Mouse (Mus musculus) bone marrow, adult 2 months (tissue): Measurements from ENCODE around the gene Rad51b. TPM values are rescaled to one million over a fixed set of nuclear protein-coding genes. Genes with fewer than 3 reads are reported as not detected.

Source experiments
- H3K27ac ChIP-seq: fragments of 200-500 bp; 2 replicates; pipeline ENCODE4 v1.5.1; 2012; ENCODE audit warnings: low read depth, mild to moderate bottlenecking, control low read depth, inconsistent platforms, low read length; ENCODE audit not compliant: control insufficient read depth, poor library complexity, insufficient read depth
- H3K4me1 ChIP-seq: fragments of 200-500 bp; 2 replicates; pipeline ENCODE4 v1.6.1; 2011; ENCODE audit warnings: low read length; ENCODE audit not compliant: control insufficient read depth, insufficient read depth
- H3K4me3 ChIP-seq: fragments of 200-500 bp; replicated peaks from 2 replicates; pipeline ENCODE3; 2011; ENCODE audit warnings: mild to moderate bottlenecking, low read depth, low read length, control low read depth; ENCODE audit not compliant: control insufficient read depth
- CTCF ChIP-seq: fragments of 200-500 bp; IDR thresholded peaks from 2 replicates; pipeline ENCODE4 v1.5.1; 2011; ENCODE audit warnings: low read length, control low read depth; ENCODE audit not compliant: control insufficient read depth, insufficient read depth
- POLR2A ChIP-seq: fragments of 200-500 bp; IDR thresholded peaks from 2 replicates; pipeline ENCODE4 v1.6.1; 2011; ENCODE audit warnings: low read depth, mild to moderate bottlenecking, control low read depth, low read length, borderline replicate concordance; ENCODE audit not compliant: control insufficient read depth
- WGBS: fragments of 180-500 bp; shearing (Covaris S2); methylation state at CpG from one replicate; pipeline ENCODE4 v1.1.7; 2018; 5-methylcytosine and 5-hydroxymethylcytosine counted together
- polyA plus RNA-seq: library from polyadenylated mRNA; stranded (reverse); fragments of >200 nt; gene quantifications from 2 replicates; pipeline ENCODE4 v1.2.4, GENCODE M21; 2011; ENCODE audit warnings: low replicate concordance; ENCODE audit not compliant: missing spikeins, insufficient read depth, insufficient read length

Gene Rad51b
- polyA plus RNA-seq, 1 experiment = 2.3 TPM

GRCm38 (mm10) chr12:79560893-79561292 is 263.8 kb downstream of the Rad51b start:
- H3K27ac ChIP-seq = no peak overlapping the region
- H3K4me1 ChIP-seq = no peaks in the 10 kb centered on the region; the same call in 1 of the 2 replicates
- TF ChIP-seq CTCF (no peak), POLR2A (no peak)
- WGBS = 79% methylated on average over 4 of the region's 4 CpGs
- H3K4me3 ChIP-seq = no peak overlapping the region

- no peaks in the 10 kb centered on the region for H3K4me1 ChIP-seq
- no peak overlapping the region for H3K27ac ChIP-seq
- TF ChIP-seq CTCF (no peak), POLR2A (no peak)
- WGBS = 64% methylated on average over 6 of the region's 6 CpGs
- H3K4me3 ChIP-seq = no peak overlapping the region
Measured at GRCm38 (mm10) chr12:79574159-79575040, 277.3 kb downstream of the Rad51b start.

- Histone ChIP-seq H3K4me1 (no peaks in the 10 kb centered on the region), H3K4me3 (no peak overlapping the region), H3K27ac (no peak overlapping the region)
- WGBS = 74% methylated on average over 7 of the region's 7 CpGs
- TF ChIP-seq POLR2A (no peak), CTCF (no peak)
Measured at GRCm38 (mm10) chr12:79575041-79575541, 278.0 kb downstream of the Rad51b start.

- Histone ChIP-seq H3K27ac (no peak overlapping the region), H3K4me1 (no peaks in the 10 kb centered on the region), H3K4me3 (no peak overlapping the region)
- no peak for TF ChIP-seq CTCF
- no peak for TF ChIP-seq POLR2A
- WGBS = 51% methylated on average over 2 of the region's 2 CpGs
Measured at GRCm38 (mm10) chr12:79577525-79577924, 280.4 kb downstream of the Rad51b start.

- TF ChIP-seq CTCF = no peak
- no peak for TF ChIP-seq POLR2A
- 68% methylated on average over 6 of the region's 6 CpGs for WGBS
- no peak overlapping the region for H3K27ac ChIP-seq
- H3K4me3 ChIP-seq = no peak overlapping the region
- no peaks in the 10 kb centered on the region for H3K4me1 ChIP-seq
Measured at GRCm38 (mm10) chr12:79579018-79579585, 282.0 kb downstream of the Rad51b start.

DNA sequence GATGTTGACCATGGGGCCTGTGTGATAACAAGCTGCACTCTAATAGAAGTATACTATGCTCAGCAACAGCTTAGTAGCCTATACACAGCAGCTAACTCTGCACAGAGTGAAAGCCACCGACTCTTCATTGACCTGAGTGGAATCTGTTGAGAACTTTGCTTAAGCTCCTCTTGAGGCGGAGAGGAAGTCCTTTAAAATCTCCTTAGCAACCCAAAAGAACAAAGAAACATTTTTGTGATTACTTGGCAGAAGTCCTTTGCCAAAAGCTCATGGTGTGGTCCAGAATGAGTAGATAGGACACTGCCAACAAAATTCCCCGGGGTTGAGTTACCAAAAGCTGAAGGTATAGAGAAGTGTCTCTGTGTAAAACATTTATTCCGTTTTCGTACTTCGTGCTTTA is 282.8 kb downstream of the Rad51b start:
- TF ChIP-seq CTCF = no peak
- TF ChIP-seq POLR2A = no peak
- no peak overlapping the region for H3K4me3 ChIP-seq
- no peaks in the 10 kb centered on the region for H3K4me1 ChIP-seq
- WGBS = 86% methylated on average over 6 of the region's 6 CpGs
- H3K27ac ChIP-seq = no peak overlapping the region

DNA sequence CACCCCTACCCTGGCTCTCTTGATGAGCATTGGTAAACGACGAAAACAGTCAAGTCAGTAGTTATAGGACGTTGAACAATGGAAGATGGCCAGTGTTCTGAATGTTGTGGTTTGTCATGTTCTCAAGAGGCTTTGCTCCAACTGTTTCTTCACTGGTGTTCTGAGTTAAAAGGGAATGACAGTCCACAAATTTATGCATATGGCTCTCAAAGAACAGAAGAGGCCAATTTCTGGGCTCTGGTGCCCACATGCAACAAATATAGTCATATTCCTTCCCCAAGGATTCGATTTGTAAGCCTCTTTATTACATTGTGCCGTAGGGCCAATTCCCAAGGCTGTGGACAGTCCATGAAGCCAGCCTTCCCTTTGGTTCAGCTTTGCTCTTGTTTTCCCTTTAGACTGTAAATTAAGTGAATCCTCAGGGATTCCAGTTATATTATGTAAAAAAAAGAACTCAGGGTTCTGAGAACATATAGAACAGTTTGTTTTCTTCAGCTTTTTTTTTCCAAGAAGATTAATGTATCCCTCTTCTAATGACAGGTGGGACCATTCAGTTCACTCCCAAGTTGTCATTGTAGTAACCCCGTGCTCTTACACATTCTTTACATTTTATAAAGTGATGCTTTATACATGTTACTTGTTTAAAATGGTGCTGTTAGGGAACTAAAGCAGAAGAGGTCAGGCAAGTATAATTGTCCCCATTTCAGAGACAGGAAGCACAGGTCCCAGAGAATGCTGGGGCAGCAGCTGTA is 287.6 kb downstream of the Rad51b start:
- 81% methylated on average over 6 of the region's 6 CpGs for WGBS
- no peak overlapping the region for H3K27ac ChIP-seq
- no peaks in the 10 kb centered on the region for H3K4me1 ChIP-seq
- no peak overlapping the region for H3K4me3 ChIP-seq
- TF ChIP-seq CTCF (no peak), POLR2A (no peak)

DNA sequence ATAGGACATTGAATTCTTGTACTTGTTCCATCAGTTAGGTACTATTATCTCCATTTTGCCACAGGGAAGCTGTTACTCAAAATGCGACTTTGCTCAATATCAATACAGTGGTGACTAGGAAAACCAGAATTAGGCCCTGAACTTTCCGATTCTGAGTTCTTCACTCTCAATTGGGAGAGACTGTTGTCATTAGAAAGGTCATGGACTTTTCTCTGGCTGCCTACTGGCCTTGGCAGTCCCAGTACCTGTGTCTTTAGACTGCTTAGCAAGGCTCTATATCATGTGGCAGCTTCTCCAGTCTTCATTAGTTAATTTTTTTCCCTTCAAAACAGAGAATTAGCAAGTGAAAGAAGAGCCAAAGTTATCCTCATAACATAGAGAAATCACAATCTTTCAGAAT is 288.3 kb downstream of the Rad51b start:
- no peaks in the 10 kb centered on the region for H3K4me1 ChIP-seq
- H3K4me3 ChIP-seq = no peak overlapping the region
- 81% methylated on average over 2 of the region's 2 CpGs for WGBS
- no peak for TF ChIP-seq POLR2A
- no peak overlapping the region for H3K27ac ChIP-seq
